Mouse (Mus musculus) spleen, adult 18-20 months (tissue): ENCODE data around the gene Scgb1b18.
"Not testable (repeated sequence)": the region's sequence is repeated elsewhere in the genome, so short reads cannot be mapped to it uniquely, and the experiment has no call there.

Experiments
- DNase-seq, 2 experiments: peaks; one replicate each; pipeline ENCODE4 v3.0.0; 2022; ENCODE audit warnings: mixed read lengths in 2 of 2

Gene Scgb1b18

DNA sequence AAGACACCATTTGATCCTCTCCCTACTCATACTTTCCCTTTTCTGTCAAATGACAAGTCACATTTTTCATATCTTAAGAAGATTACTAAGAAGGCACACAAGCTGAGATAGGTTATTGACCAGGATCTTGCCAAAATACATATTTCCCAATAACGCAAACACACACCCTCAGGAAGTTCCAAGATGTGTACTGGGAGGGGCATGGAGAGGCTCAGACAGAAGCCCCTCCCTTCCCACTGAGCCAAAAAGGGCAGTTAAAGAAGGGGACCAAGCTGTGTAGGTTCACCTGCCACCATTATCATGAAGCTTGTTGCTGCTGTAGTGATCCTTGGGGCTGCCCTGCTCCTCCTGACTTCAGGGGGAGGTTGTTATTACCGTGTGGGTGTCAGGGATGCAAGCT lies at the start of gene Scgb1b18:
TSS of gene Scgb1b18 (plus strand) at position 301 of the 400 bp plus-strand sequence.
- DNase-seq, result not testable (repeated sequence)

DNA sequence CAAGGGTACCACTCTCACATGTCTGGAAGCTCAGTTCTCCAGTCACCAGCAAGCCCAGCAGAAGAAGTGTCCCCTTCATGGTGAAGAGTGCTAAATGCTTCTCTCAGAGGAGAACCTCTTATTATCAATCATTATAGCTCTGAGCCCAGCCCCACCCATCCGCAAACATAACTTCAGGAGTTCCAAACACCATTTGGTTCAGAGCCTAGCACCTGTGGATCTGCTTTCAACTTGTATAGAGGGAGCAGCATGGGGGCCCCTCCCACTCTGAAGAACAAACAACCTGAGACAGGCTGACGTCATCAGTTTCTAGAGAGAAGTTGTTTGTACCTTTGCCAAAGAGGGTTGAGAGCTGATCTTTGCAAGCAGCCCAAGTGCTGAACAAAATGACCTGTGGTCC lies 11.6 kb upstream of the Scgb1b18 start, which contains the start of gene Scgb2b18:
TSS of gene Scgb2b18 (minus strand) at position 101 of the 400 bp plus-strand sequence.
- DNase-seq, result not testable (repeated sequence)
